7 mouse cellular contexts compared by ENCODE assay signal in genomic region chr7:88429786-88430691, GRCm38 (mm10). TPM values are rescaled to one million over a fixed set of nuclear protein-coding genes. Genes with fewer than 3 reads are reported as not detected.
DNase-seq lines count a peak whose midpoint lies in the region; ATAC-seq and TF ChIP-seq lines count a peak whose summit lies in the region.

Gene Rab38, plus strand, starts transcription at chr7:88430273.

- DNase-seq in adrenal gland, postnatal 25 days, result peak; percentile 21
- DNase-seq in heart, adult 8-10 months (ENCODE audit: low spot score), result peak; percentile 1
- DNase-seq in kidney, adult 8-10 months, result peak; percentile 57 to 73
- DNase-seq in limb, embryonic 14.5 days (ENCODE audit: low spot score), result peak; percentile 76
- peak; percentile 15 to 23 for DNase-seq in spleen, postnatal 10 days (ENCODE audit: low spot score in 2 of 2)

- H3K9me3 ChIP-seq in embryonic facial prominence, embryonic 12.5 days, result no peaks in the 10 kb centered on the region
- H3K9me3 ChIP-seq in limb, embryonic 14.5 days (ENCODE audit: control insufficient read depth, low read length), result no peaks in the 10 kb centered on the region
- no peaks in the 10 kb centered on the region for H3K9me3 ChIP-seq in midbrain, embryonic 13.5 days

- H3K27me3 ChIP-seq in embryonic facial prominence, embryonic 12.5 days, result no peaks in the 10 kb centered on the region; the same call in 1 of the 2 replicates
- 0 out of 2 replicates have a peak, but pooled peaks cover 10% of the 10 kb centered on the region for H3K27me3 ChIP-seq in limb, embryonic 14.5 days (ENCODE audit: control insufficient read depth, insufficient read depth, low read length)
- peaks cover 16% of the 10 kb centered on the region; the same call in 1 of the 2 replicates for H3K27me3 ChIP-seq in midbrain, embryonic 13.5 days

- 0 out of 2 replicates have a peak, but pooled peaks have one; percentile 32 for TF ChIP-seq POLR2A in limb, embryonic 14.5 days (IDR thresholded peaks at IDR 0.05; ENCODE audit: borderline replicate concordance, extremely low read depth, insufficient read depth, insufficient read length)

- 1% methylated on average over 35 of the region's 35 CpGs for WGBS in embryonic facial prominence, embryonic 12.5 days
- WGBS in limb, embryonic 14.5 days, result under 1% methylated on average over 35 of the region's 35 CpGs
- under 1% methylated on average over 35 of the region's 35 CpGs for WGBS in midbrain, embryonic 13.5 days

- no peak within 1 kb of the TSS for H3K27ac ChIP-seq in embryonic facial prominence, embryonic 12.5 days
- H3K27ac ChIP-seq in limb, embryonic 14.5 days (replicated peaks; ENCODE audit: low read depth, low read length), result no peak within 1 kb of the TSS
- H3K27ac ChIP-seq in midbrain, embryonic 13.5 days, result no peak within 1 kb of the TSS

- H3K4me1 ChIP-seq in embryonic facial prominence, embryonic 12.5 days, result no peaks in the 10 kb centered on the region
- 0 out of 2 replicates have a peak, but pooled peaks cover 2% of the 10 kb centered on the region for H3K4me1 ChIP-seq in limb, embryonic 14.5 days (ENCODE audit: control insufficient read depth, insufficient read depth, low read length)
- peaks cover 10% of the 10 kb centered on the region; the same call in 1 of the 2 replicates for H3K4me1 ChIP-seq in midbrain, embryonic 13.5 days (replicated peaks)

- H3K4me3 ChIP-seq in embryonic facial prominence, embryonic 12.5 days, result peak within 1 kb of the TSS; percentile 46
- H3K4me3 ChIP-seq in limb, embryonic 14.5 days (replicated peaks; ENCODE audit: low read length), result peak within 1 kb of the TSS; percentile 52
- peak within 1 kb of the TSS; percentile 52 for H3K4me3 ChIP-seq in midbrain, embryonic 13.5 days (replicated peaks)

- H3K36me3 ChIP-seq in embryonic facial prominence, embryonic 12.5 days, result no peaks in the 10 kb centered on the region
- no peaks in the 10 kb centered on the region for H3K36me3 ChIP-seq in limb, embryonic 14.5 days (ENCODE audit: control insufficient read depth, insufficient read depth, low read length)
- no peaks in the 10 kb centered on the region for H3K36me3 ChIP-seq in midbrain, embryonic 13.5 days

- peak within 1 kb of the TSS; percentile 28; the same call in 1 of the 2 replicates for H3K9ac ChIP-seq in embryonic facial prominence, embryonic 12.5 days
- H3K9ac ChIP-seq in limb, embryonic 14.5 days (ENCODE audit: low read depth, low read length, severe bottlenecking), result peak within 1 kb of the TSS; percentile 52
- peak within 1 kb of the TSS; percentile 58 for H3K9ac ChIP-seq in midbrain, embryonic 13.5 days (replicated peaks)

- peak within 1 kb of the TSS; percentile 70 for H3K4me2 ChIP-seq in embryonic facial prominence, embryonic 12.5 days (replicated peaks)
- peak within 1 kb of the TSS; percentile 85 for H3K4me2 ChIP-seq in limb, embryonic 14.5 days (replicated peaks; ENCODE audit: low read depth, low read length, severe bottlenecking)
- H3K4me2 ChIP-seq in midbrain, embryonic 13.5 days (replicated peaks), result peak within 1 kb of the TSS; percentile 93

- ATAC-seq in embryonic facial prominence, embryonic 12.5 days (ENCODE audit: insufficient number of reproducible peaks, insufficient read depth, low FRiP score, low TSS enrichment), result peak; percentile 97
- peak; percentile 80 for ATAC-seq in limb, embryonic 14.5 days (ENCODE audit: low FRiP score, low read depth)
- ATAC-seq in midbrain, embryonic 13.5 days, result peak; percentile 97

RNA-seq across cellular contexts. Expression of gene Rab38, which starts in this region (rescaled TPM):
- total RNA-seq in adrenal gland, postnatal 25 days (2021), result 0.33 TPM in 1 of 2 replicates, not detected in the other
- polyA plus RNA-seq in embryonic facial prominence, embryonic 12.5 days (2016; fragmentation: Nextera tagmentation; extraction: Ambion mirVana), result 10.6 and 11.0 TPM in 2 replicates
- under 1 TPM in 2 of 4 experiments, not detected in 2; 0.27 to 0.41 TPM for total RNA-seq in heart, adult 8-10 months (2022)
- polyA plus RNA-seq in limb, embryonic 14.5 days (2012; rRNA removed), result 13.9 and 18.8 TPM in 2 replicates
- polyA plus RNA-seq in limb, embryonic 14.5 days (2014; fragmentation: Nextera tagmentation; extraction: Ambion mirVana), result 42.0 and 43.0 TPM in 2 replicates
- polyA plus RNA-seq in midbrain, embryonic 13.5 days (2015; fragmentation: Nextera tagmentation; extraction: Ambion mirVana), result 0.99 and 1.6 TPM in 2 replicates

Comparison
In these comparisons a context has a peak if more than half of its experiments do, and no peak if none do; other contexts are left out.
1. Peak in DNase-seq in adrenal gland, postnatal 25 days; RNA of the gene not detected or under 1 TPM.
2. Peak in DNase-seq in heart, adult 8-10 months; RNA of the gene not detected or under 1 TPM.
3. DNase-seq: peak in every context shown above with its lines; median percentile 76 in limb, embryonic 14.5 days; 65 in kidney, adult 8-10 months; 21 in adrenal gland, postnatal 25 days; 19 in spleen, postnatal 10 days; 1 in heart, adult 8-10 months.